Mouse (Mus musculus): ENCODE measurements at regions not wholly inside any gene's neighbourhood (a gene's known extent, or its start where the extent isn't known, plus 50 kb on each side); places are given as distances from the start of the nearest gene placed in this dataset.
A peak's percentile ranks its signal among the peaks of the same experiment; 100 is the strongest.

DNA sequence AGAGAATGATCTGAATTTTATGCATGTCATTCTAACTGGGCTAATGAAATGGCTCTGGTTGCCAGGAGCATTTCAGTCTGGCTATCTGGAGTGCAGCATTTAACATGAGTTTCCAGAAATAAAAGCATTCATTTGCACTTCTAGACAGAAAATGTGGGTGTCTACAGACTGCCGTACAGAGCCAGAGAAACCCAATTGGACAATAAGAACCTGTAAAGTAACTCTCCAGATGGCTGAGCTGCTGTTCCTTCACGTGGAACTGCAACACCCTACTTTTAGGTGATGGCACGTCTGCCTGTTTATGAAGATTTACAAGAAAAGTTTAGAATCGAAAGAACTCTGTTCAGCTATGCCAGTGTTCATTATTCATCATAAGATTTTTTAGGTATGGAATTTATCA, 446.0 kb upstream of the Slitrk1 start:
- DNase-seq (ENCODE audit: low spot score in 2 of 2), result peak; percentile 20 to 35
